Mouse (Mus musculus) spleen, adult 2 months (tissue): ENCODE measurements around the gene Hnrnpul1.

Experiments used
- CTCF ChIP-seq: fragments of 200-500 bp; IDR thresholded peaks from 2 replicates; pipeline ENCODE4 v1.5.1; 2011; ENCODE audit warnings: mild to moderate bottlenecking, inconsistent platforms; ENCODE audit not compliant: insufficient read depth, insufficient read length, insufficient replicate concordance; ENCODE audit errors: extremely low read depth
- POLR2A ChIP-seq: fragments of 200-500 bp; IDR thresholded peaks from 2 replicates; pipeline ENCODE4 v1.6.1; 2011; ENCODE audit warnings: low read depth, low read length, inconsistent platforms

GRCm38 (mm10) chr7:25707581-25708292, 46.8 kb downstream of the Hnrnpul1 start:
- no peak for TF ChIP-seq CTCF
- TF ChIP-seq POLR2A = no peak
